Mouse (Mus musculus): ENCODE results near the gene Gkn2. TPM values are rescaled to one million over a fixed set of nuclear protein-coding genes. Genes with fewer than 3 reads are reported as not detected.

The Gkn2 gene
- polyA plus RNA-seq, 1 experiment from 2014 or later: not detected

DNA sequence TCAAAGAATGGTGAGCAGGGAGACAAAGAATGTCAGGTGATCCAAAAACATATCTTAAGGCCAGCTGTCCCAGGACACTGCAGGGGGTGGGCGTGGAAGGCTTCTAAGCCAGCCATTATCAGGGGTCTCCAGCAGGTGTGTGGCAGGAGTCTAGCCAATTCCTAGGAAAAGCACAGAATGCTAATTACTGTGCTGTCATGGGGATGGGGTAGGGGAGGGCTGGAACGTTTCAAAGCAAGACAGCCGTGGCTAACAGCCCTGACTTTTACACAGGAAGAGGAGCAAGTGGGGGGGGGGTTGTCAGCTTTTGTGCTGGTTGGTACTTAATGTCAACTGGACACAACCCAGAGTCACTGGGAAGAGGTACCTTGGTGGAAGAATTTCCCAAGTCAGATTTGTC is 38.9 kb downstream of the Gkn2 start:
- H3K4me3 ChIP-seq (replicated peaks): no peak overlapping the region
- H3K4me1 ChIP-seq: no peaks in the 10 kb centered on the region
- no peaks in the 10 kb centered on the region for H3K36me3 ChIP-seq
- no peak overlapping the region for H3K27ac ChIP-seq
- WGBS: 35% methylated on average over 3 of the region's 3 CpGs
- H3K4me2 ChIP-seq: no peak overlapping the region
- H3K9me3 ChIP-seq (replicated peaks): no peaks in the 10 kb centered on the region
- H3K27me3 ChIP-seq: no peaks in the 10 kb centered on the region
- no peak overlapping the region for H3K9ac ChIP-seq
- ATAC-seq (replicated peaks; ENCODE audit: low FRiP score): no peak

GRCm38 (mm10) chr6:87422304-87422703 is 49.1 kb downstream of the Gkn2 start:
- Histone ChIP-seq H3K4me1 (0 out of 2 replicates have a peak, but pooled peaks cover 3% of the 10 kb centered on the region), H3K27ac (no peak overlapping the region), H3K9me3 (replicated peaks) (no peaks in the 10 kb centered on the region), H3K4me2 (no peak overlapping the region), H3K9ac (no peak overlapping the region), H3K36me3 (no peaks in the 10 kb centered on the region), H3K4me3 (replicated peaks) (no peak overlapping the region), H3K27me3 (no peaks in the 10 kb centered on the region)
- 67% methylated on average over 7 of the region's 7 CpGs for WGBS
- no peak for ATAC-seq (replicated peaks; ENCODE audit: low FRiP score)

DNA sequence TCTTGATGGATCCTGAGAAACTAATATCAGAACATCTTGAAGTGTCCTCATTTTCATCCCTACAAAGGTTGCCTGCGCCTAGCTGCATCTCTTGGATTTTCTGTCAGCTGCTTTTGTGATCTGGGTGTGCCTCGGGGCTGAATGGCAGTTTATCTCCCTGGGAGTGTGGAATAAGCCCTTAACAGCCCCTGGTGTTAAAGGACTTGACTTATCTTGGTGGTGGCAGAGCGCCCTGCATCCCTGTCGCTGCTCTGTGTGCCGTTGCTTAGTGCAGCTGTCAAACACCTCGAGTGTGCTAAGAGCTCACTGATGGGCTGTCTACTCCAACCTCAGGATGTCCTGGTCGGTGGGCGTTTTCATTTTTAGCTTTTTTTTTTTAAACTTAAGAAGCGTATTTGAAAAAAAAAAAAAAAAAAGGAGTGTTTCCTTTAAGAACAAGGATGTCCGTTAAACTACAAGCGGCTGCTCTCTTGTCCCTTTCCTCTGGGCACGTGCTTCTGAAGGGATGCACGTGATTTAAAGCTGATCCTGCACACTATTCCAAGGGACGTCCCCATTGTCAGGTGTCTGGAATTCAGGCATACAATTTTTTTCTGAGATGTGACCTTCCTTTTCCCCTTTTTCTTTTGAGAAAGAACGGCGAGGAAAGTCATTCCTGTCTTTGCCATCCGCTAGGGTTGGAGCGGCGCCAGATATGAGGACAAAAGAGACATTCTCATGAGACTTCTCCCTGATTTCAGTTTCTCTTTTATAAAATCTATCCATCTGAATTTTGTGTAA is 51.1 kb downstream of the Gkn2 start:
- no peak overlapping the region; the same call in 1 of the 2 replicates for H3K4me2 ChIP-seq
- no peak overlapping the region for H3K4me3 ChIP-seq (replicated peaks)

DNA sequence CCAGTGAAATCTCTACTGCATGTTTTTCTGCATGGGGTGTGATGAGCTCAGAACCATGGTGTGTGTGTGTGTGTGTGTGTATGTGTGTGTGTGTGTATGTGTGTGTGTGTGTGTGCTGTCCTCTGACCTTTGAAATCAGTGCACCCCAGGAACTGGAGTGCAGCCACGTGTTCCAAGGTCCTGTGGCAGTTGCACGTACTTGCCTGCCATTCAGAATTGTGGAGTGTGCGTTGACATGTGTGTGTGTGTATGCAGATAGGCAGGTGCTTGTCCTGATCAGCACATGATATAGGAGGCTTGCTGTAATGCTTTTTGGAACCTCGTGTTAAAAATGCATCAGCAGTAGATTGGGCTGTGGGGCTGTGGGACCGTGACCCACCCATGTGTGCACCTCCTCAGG is 53.8 kb downstream of the Gkn2 start:
- 0 out of 2 replicates have a peak, but pooled peaks cover 3% of the 10 kb centered on the region for H3K4me1 ChIP-seq
- no peak for ATAC-seq (replicated peaks; ENCODE audit: low FRiP score)
- no peaks in the 10 kb centered on the region for H3K27me3 ChIP-seq
- 74% methylated on average over 5 of the region's 5 CpGs for WGBS
- H3K4me3 ChIP-seq (replicated peaks): no peak overlapping the region
- H3K27ac ChIP-seq: no peak overlapping the region
- H3K36me3 ChIP-seq: no peaks in the 10 kb centered on the region
- no peak overlapping the region for H3K4me2 ChIP-seq
- no peaks in the 10 kb centered on the region for H3K9me3 ChIP-seq (replicated peaks)
- H3K9ac ChIP-seq: no peak overlapping the region

More for the DNA sequence above, 51.1 kb downstream of the Gkn2 start:
- H3K27me3 ChIP-seq: no peaks in the 10 kb centered on the region
- ATAC-seq (replicated peaks; ENCODE audit: low FRiP score): no peak
- 60% methylated on average over 19 of the region's 19 CpGs for WGBS
- H3K9me3 ChIP-seq (replicated peaks): no peaks in the 10 kb centered on the region
- H3K36me3 ChIP-seq: no peaks in the 10 kb centered on the region
- H3K27ac ChIP-seq: no peak overlapping the region
- H3K9ac ChIP-seq: no peak overlapping the region
- 0 out of 2 replicates have a peak, but pooled peaks cover 3% of the 10 kb centered on the region for H3K4me1 ChIP-seq

GRCm38 (mm10) chr6:87427616-87428015 is 54.5 kb downstream of the Gkn2 start:
- Histone ChIP-seq H3K27me3 (no peaks in the 10 kb centered on the region), H3K36me3 (no peaks in the 10 kb centered on the region), H3K4me3 (replicated peaks) (no peak overlapping the region), H3K9me3 (replicated peaks) (no peaks in the 10 kb centered on the region), H3K9ac (no peak overlapping the region), H3K4me2 (no peak overlapping the region), H3K4me1 (no peaks in the 10 kb centered on the region), H3K27ac (no peak overlapping the region)
- WGBS: 83% methylated on average over 8 of the region's 8 CpGs
- no peak for ATAC-seq (replicated peaks; ENCODE audit: low FRiP score)

GRCm38 (mm10) chr6:87428487-87429044 is 55.4 kb downstream of the Gkn2 start, which contains the start of gene Bmp10:
Bmp10 (plus strand) TSS chr6:87428994.
- ATAC-seq (replicated peaks; ENCODE audit: low FRiP score): no peak
- no peak within 1 kb of the TSS for H3K4me3 ChIP-seq (replicated peaks)
- H3K27me3 ChIP-seq: no peaks in the 10 kb centered on the region
- WGBS: 57% methylated on average over 6 of the region's 7 CpGs
- H3K27ac ChIP-seq: no peak within 1 kb of the TSS
- H3K9me3 ChIP-seq (replicated peaks): no peaks in the 10 kb centered on the region
- no peaks in the 10 kb centered on the region for H3K36me3 ChIP-seq
- no peak within 1 kb of the TSS for H3K4me2 ChIP-seq
- no peaks in the 10 kb centered on the region for H3K4me1 ChIP-seq
- H3K9ac ChIP-seq: no peak within 1 kb of the TSS

Other genes with a start within 250 kb of the Gkn2 start
- gene Antxr1, start 37.5 kb upstream of the Gkn2 start, polyA plus RNA-seq (2015; fragmentation: Nextera tagmentation; extraction: Ambion mirVana): 6.2 and 6.3 TPM in 2 replicates
- gene Gkn1, start 22.4 kb upstream of the Gkn2 start, polyA plus RNA-seq (2015; fragmentation: Nextera tagmentation; extraction: Ambion mirVana): not detected in 2 replicates
- 0.43 and 0.72 TPM in 2 replicates for gene Gkn3, start 15.6 kb downstream of the Gkn2 start, polyA plus RNA-seq (2015; fragmentation: Nextera tagmentation; extraction: Ambion mirVana)
- not detected in 2 replicates for gene Bmp10, start 55.6 kb downstream of the Gkn2 start, polyA plus RNA-seq (2015; fragmentation: Nextera tagmentation; extraction: Ambion mirVana)
- 5.2 and 6.0 TPM in 2 replicates for gene Arhgap25, start 159.9 kb downstream of the Gkn2 start, polyA plus RNA-seq (2015; fragmentation: Nextera tagmentation; extraction: Ambion mirVana)
- gene Prokr1, start 217.4 kb downstream of the Gkn2 start, polyA plus RNA-seq (2015; fragmentation: Nextera tagmentation; extraction: Ambion mirVana): 5.2 and 5.4 TPM in 2 replicates

Data from kidney, embryonic 15.5 days (tissue).